Mouse (Mus musculus) MEL (cell line): ENCODE results near the gene Usp20. TPM values are rescaled to one million over a fixed set of nuclear protein-coding genes. Genes with fewer than 3 reads are reported as not detected.

Experiments used
- DNase-seq: peaks from one replicate; pipeline ENCODE4 v3.0.0; 2011; ENCODE audit warnings: low read depth, low spot score
- H3K27ac ChIP-seq: 2 replicates; pipeline ENCODE4 v1.5.1; 2012; ENCODE audit warnings: low read depth, mild to moderate bottlenecking, control low read depth, low read length, moderate library complexity; ENCODE audit not compliant: control insufficient read depth
- H3K27me3 ChIP-seq, 2 experiments: fragments of 150-350 bp in 1 of 2; sonication (generic) in 1 of 2; 2 replicates each; pipeline ENCODE4 v1.6.1; 2012; ENCODE audit warnings: low read length in 2 of 2, mild to moderate bottlenecking in 2 of 2, improper control_type of control experiment in 1 of 2, moderate library complexity in 1 of 2; ENCODE audit not compliant: insufficient read depth in 2 of 2, control insufficient read depth in 1 of 2
- H3K36me3 ChIP-seq, 2 experiments: 2 replicates each; pipeline ENCODE4 v1.6.1; 2012 to 2014; ENCODE audit warnings: low read length in 2 of 2, improper control_type of control experiment in 1 of 2, inconsistent platforms in 1 of 2, mild to moderate bottlenecking in 1 of 2; ENCODE audit not compliant: insufficient read depth in 2 of 2, control insufficient read depth in 1 of 2
- H3K4me1 ChIP-seq, 2 experiments: fragments of 150-350 bp in 1 of 2; sonication (generic) in 1 of 2; 2 replicates each; pipeline ENCODE4 v1.6.1; 2012; ENCODE audit warnings: low read length in 2 of 2, improper control_type of control experiment in 1 of 2, mild to moderate bottlenecking in 1 of 2; ENCODE audit not compliant: insufficient read depth in 2 of 2, control insufficient read depth in 1 of 2
- H3K4me3 ChIP-seq, 2 experiments: fragments of 150-350 bp in 1 of 2; sonication (generic) in 1 of 2; 2 replicates each; pipeline ENCODE4 v1.5.1; 2012; ENCODE audit warnings: low read depth in 2 of 2, low read length in 2 of 2, mild to moderate bottlenecking in 2 of 2, moderate library complexity in 2 of 2, control low read depth in 1 of 2, improper control_type of control experiment in 1 of 2; ENCODE audit not compliant: control insufficient read depth in 1 of 2, insufficient read depth in 1 of 2
- H3K79me2 ChIP-seq: 2 replicates; pipeline ENCODE4 v1.6.1; 2012; ENCODE audit warnings: mild to moderate bottlenecking, low read length, moderate library complexity; ENCODE audit not compliant: control insufficient read depth, poor library complexity, insufficient read depth
- H3K9ac ChIP-seq: 2 replicates; pipeline ENCODE4 v1.6.1; 2012; ENCODE audit warnings: low read depth, mild to moderate bottlenecking, control low read depth, low read length, moderate library complexity; ENCODE audit not compliant: control insufficient read depth, poor library complexity, severe bottlenecking
- H3K9me3 ChIP-seq: fragments of 150-350 bp; sonication (generic); replicated peaks from 2 replicates; pipeline ENCODE4 v1.6.1; 2012; ENCODE audit warnings: mild to moderate bottlenecking, low read length, improper control_type of control experiment, moderate library complexity; ENCODE audit not compliant: insufficient read depth
- BHLHE40 ChIP-seq: IDR thresholded peaks from 2 replicates; pipeline ENCODE4 v1.6.1; 2012; ENCODE audit warnings: low read depth, mild to moderate bottlenecking, inconsistent platforms, low read length, improper control_type of control experiment, borderline replicate concordance
- ELF1 ChIP-seq: IDR thresholded peaks from 2 replicates; pipeline ENCODE4 v1.6.1; 2014; ENCODE audit warnings: low read depth, mild to moderate bottlenecking, inconsistent platforms, low read length, improper control_type of control experiment, moderate library complexity
- GABPA ChIP-seq: IDR thresholded peaks from 2 replicates; pipeline ENCODE4 v1.6.1; 2012; ENCODE audit warnings: low read depth, mild to moderate bottlenecking, inconsistent platforms, low read length, improper control_type of control experiment, moderate library complexity
- HCFC1 ChIP-seq: IDR thresholded peaks from 2 replicates; pipeline ENCODE4 v1.6.1; 2012; ENCODE audit warnings: low read depth, mild to moderate bottlenecking, inconsistent platforms, low read length, improper control_type of control experiment, moderate library complexity
- KAT2A ChIP-seq: conservative IDR thresholded peaks from 2 replicates; pipeline ENCODE4 v1.6.1; 2012; ENCODE audit warnings: low read depth, low read length, improper control_type of control experiment, inconsistent platforms
- MAX ChIP-seq: IDR thresholded peaks from 2 replicates; pipeline ENCODE4 v1.6.1; 2011; ENCODE audit warnings: low read length, improper control_type of control experiment
- MYB ChIP-seq: IDR thresholded peaks from 2 replicates; pipeline ENCODE4 v1.6.1; 2011; ENCODE audit warnings: mild to moderate bottlenecking, low read depth, low read length, improper control_type of control experiment
- NELFE ChIP-seq: IDR thresholded peaks from 2 replicates; pipeline ENCODE4 v1.6.1; 2011; ENCODE audit warnings: low read depth, low read length, improper control_type of control experiment
- NRF1 ChIP-seq: IDR thresholded peaks from 2 replicates; pipeline ENCODE4 v1.6.1; 2014; ENCODE audit warnings: low read depth, mild to moderate bottlenecking, inconsistent platforms, low read length, improper control_type of control experiment, moderate library complexity; ENCODE audit not compliant: poor library complexity, insufficient read depth, severe bottlenecking
- POLR2AphosphoS5 ChIP-seq: IDR thresholded peaks from 2 replicates; pipeline ENCODE4 v1.6.1; 2012; ENCODE audit warnings: low read depth, borderline replicate concordance, mild to moderate bottlenecking, inconsistent platforms, low read length, moderate library complexity, mixed read lengths
- RCOR1 ChIP-seq: IDR thresholded peaks from 2 replicates; pipeline ENCODE4 v1.6.1; 2012; ENCODE audit warnings: low read depth, mild to moderate bottlenecking, inconsistent platforms, low read length, improper control_type of control experiment
- SIN3A ChIP-seq: IDR thresholded peaks from 2 replicates; pipeline ENCODE4 v1.6.1; 2012; ENCODE audit warnings: low read length, improper control_type of control experiment, inconsistent platforms
- SMC3 ChIP-seq: IDR thresholded peaks from 2 replicates; pipeline ENCODE4 v1.6.1; 2011; ENCODE audit warnings: low read depth, low read length, improper control_type of control experiment
- TAL1 ChIP-seq: IDR thresholded peaks from 2 replicates; pipeline ENCODE4 v1.6.1; 2012; ENCODE audit warnings: mild to moderate bottlenecking, inconsistent platforms, low read length, moderate library complexity, mixed read lengths
- TBP ChIP-seq: IDR thresholded peaks from 2 replicates; pipeline ENCODE4 v1.8.0; 2011; ENCODE audit warnings: low read depth, low read length, improper control_type of control experiment
- UBTF ChIP-seq: IDR thresholded peaks from 2 replicates; pipeline ENCODE4 v1.6.1; 2012; ENCODE audit warnings: low read depth, mild to moderate bottlenecking, inconsistent platforms, low read length, improper control_type of control experiment, moderate library complexity, borderline replicate concordance; ENCODE audit not compliant: insufficient read depth
- USF2 ChIP-seq, 2 experiments: IDR thresholded peaks; 2 replicates each; pipeline ENCODE4 v1.6.1; 2011 to 2012; ENCODE audit warnings: improper control_type of control experiment in 2 of 2, low read length in 2 of 2, borderline replicate concordance in 1 of 2, inconsistent platforms in 1 of 2, low read depth in 1 of 2, mild to moderate bottlenecking in 1 of 2; ENCODE audit not compliant: insufficient read depth in 1 of 2
- ZKSCAN1 ChIP-seq: IDR thresholded peaks from 2 replicates; pipeline ENCODE4 v1.6.1; 2012; ENCODE audit warnings: low read depth, mild to moderate bottlenecking, inconsistent platforms, low read length, improper control_type of control experiment, moderate library complexity
- ZMIZ1 ChIP-seq: IDR thresholded peaks from 2 replicates; pipeline ENCODE4 v1.6.1; 2012; ENCODE audit warnings: low read depth, mild to moderate bottlenecking, inconsistent platforms, low read length, improper control_type of control experiment, moderate library complexity
- polyA plus RNA-seq, 2 experiments: library from polyadenylated mRNA; stranded (reverse) in 1 of 2; unstranded in 1 of 2; fragments of >175 nt in 1 of 2; fragments of >200 nt in 1 of 2; gene quantifications; 2 replicates each; pipeline versions ENCODE4 v1.2.1 to v1.2.4; 2012; ENCODE audit warnings: low replicate concordance in 2 of 2, low read depth in 1 of 2; ENCODE audit not compliant: insufficient read length in 2 of 2, insufficient read depth in 1 of 2, missing spikeins in 1 of 2
- total RNA-seq: library from RNA; depleted of rRNA; stranded (reverse); fragments of 300-350 nt; gene quantifications from 2 replicates; pipeline ENCODE4 v1.2.3, GENCODE M21; 2012

Gene Usp20
- total and polyA plus RNA-seq, 3 experiments, result 9.4 to 10.8 TPM; not detected in 1

DNA sequence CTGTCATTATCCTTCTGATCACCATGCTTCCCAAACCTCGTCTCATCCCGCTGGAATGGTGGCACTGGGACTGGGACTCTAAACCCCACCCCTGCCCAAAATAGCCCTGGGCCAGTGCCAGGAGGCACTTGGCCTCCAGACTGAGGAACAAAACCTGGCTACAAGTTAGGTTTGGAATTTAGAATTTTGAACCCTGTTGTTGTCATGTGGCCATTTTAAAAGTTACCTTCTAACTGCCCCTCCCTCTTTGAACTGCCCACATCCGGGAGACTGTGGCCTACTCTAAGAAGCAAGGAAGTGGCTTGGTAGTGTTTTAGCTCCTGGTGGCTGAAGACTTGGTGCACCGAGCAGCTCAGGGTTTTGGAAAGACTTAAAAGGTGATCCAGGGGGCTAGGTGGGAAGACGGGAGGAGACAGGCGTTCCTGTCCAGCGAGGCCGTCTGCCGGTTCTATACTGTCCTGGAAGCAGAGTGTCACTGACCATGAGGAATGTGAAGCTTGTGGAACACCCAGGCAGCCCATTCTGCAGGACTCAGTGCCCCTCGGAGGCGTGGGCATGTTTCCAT is 13.4 kb downstream of the Usp20 start:
- Histone ChIP-seq H3K36me3 (no peaks in the 10 kb centered on the region), H3K27me3 (no peaks in the 10 kb centered on the region), H3K9ac (no peak overlapping the region), H3K4me3 (no peak overlapping the region), H3K4me1 (no peaks in the 10 kb centered on the region), H3K27ac (no peak overlapping the region), H3K9me3 (no peaks in the 10 kb centered on the region), H3K79me2 (no peaks in the 10 kb centered on the region)
- TF ChIP-seq NELFE, result no peak
- no peak for TF ChIP-seq HCFC1
- TF ChIP-seq ZKSCAN1, result no peak
- TF ChIP-seq KAT2A, result no peak
- no peak for TF ChIP-seq TBP
- no peak for TF ChIP-seq SIN3A
- no peak for TF ChIP-seq GABPA
- TF ChIP-seq UBTF, result no peak
- no peak for TF ChIP-seq POLR2AphosphoS5
- TF ChIP-seq MAX, result no peak
- no peak for TF ChIP-seq ZMIZ1
- no peak for TF ChIP-seq MYB
- TF ChIP-seq RCOR1, result no peak
- no peak for TF ChIP-seq BHLHE40
- no peak for DNase-seq

DNA sequence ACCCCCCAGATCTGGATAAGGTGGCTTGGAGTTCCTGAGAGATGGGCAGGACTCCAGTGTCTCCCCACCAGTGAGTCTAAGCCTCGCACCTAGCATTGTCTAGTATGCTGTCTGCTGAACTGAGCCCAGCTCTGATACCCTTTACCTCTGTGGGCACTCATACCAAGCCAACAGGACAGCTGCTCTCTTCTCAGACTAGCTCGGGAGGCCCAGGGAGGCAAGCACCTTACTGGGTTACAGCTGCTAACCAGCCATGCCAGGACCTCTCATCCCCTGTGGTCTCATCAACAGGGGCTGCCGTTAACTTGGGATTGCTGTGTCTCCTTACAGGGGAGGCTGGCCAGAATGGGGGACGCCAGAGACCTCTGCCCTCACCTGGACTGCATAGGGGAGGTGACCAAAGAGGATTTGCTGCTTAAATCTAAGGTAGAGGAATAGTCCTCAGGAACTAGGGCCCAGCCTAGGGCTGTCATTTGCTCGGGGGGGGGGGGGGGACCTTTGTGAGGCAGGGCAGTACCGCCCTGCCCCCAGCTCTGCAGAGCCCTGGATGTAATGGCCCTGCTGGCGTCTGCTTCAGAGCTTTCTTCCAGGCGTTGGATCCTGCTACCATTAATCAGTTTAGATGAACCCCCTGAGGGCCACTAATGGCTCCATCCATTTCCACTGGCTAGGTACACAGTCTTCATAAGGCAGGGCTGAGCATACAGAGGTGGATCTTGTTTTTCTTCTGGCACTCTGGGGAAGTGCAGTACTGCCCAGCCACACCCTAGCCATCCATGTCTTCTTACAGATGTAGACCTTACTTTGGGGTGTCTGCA is 16.6 kb downstream of the Usp20 start:
- Histone ChIP-seq H3K36me3 (no peaks in the 10 kb centered on the region), H3K27ac (no peak overlapping the region)
- TF ChIP-seq NRF1, result no peak
- TF ChIP-seq ELF1, result no peak
- TF ChIP-seq HCFC1, result no peak
- TF ChIP-seq SIN3A, result no peak
- TF ChIP-seq USF2 (IDR thresholded peaks at IDR 0.05; ENCODE audit: borderline replicate concordance in 1 of 2, insufficient read depth in 1 of 2, low read depth in 1 of 2, low read length in 2 of 2), result no peak
- no peak for TF ChIP-seq MYB
- no peak for TF ChIP-seq SMC3
- TF ChIP-seq GABPA, result no peak
- TF ChIP-seq TAL1, result no peak

More for the DNA sequence above, 16.6 kb downstream of the Usp20 start:
- no peaks in the 10 kb centered on the region for H3K27me3 ChIP-seq
- no peaks in the 10 kb centered on the region for H3K9me3 ChIP-seq
- no peaks in the 10 kb centered on the region for H3K79me2 ChIP-seq
- no peak overlapping the region for H3K4me3 ChIP-seq
- H3K9ac ChIP-seq, result no peak overlapping the region
- no peaks in the 10 kb centered on the region for H3K4me1 ChIP-seq
- DNase-seq, result no peak
